Mouse (Mus musculus): ENCODE measurements around the gene Atox1.
A peak's percentile ranks its signal among the peaks of the same experiment; 100 is the strongest.

DNA sequence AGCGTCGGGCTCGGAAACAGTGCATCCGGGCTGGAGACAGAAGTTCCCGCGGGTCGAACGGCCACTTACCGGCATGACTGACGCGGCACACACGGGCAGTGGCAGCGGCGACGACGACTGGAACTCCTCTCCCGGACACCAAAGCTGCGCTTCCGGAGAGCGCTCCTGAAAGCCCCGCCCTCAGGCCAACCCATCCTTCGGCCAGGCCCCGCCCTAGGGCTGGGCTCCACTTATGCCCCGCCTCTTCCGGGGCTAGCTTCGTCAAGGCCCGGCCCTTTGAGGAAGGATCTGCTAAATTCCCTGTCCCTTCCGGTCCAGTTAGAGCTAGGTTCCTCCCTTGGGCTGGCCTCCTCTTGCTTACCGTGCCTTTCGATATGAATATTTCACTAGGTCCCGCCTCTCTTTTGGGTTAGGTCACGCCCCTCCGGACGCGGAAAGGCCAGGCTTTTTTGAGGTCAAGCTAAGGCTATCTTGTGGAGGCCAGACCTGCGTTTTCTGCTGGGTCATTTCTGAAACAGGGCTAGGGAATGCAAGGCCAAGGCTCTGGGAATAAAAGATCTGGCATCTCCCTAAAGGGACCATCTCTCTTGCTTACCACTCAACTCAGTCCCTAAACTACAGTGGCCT is at the start of gene Atox1:
- TF ChIP-seq CTCF (conservative IDR thresholded peaks at IDR 0.05; ENCODE audit: insufficient read depth, insufficient read length, low read depth, low read length) = no peak
- peak; percentile 80 for TF ChIP-seq POLR2A (IDR thresholded peaks at IDR 0.05; ENCODE audit: low read depth, low read length)
